Mouse (Mus musculus) heart, embryonic 15.5 days (tissue): ENCODE results near the gene Lamtor2. TPM values are rescaled to one million over a fixed set of nuclear protein-coding genes. Genes with fewer than 3 reads are reported as not detected.

Experiments
- ATAC-seq: fragments of 200-750 bp; cut with Nextera tagmentation; replicated peaks from 2 replicates; pipeline ENCODE4 v1.8.0; 2017; ENCODE audit warnings: low read depth, moderate TSS enrichment; ENCODE audit not compliant: insufficient number of reproducible peaks, insufficient read depth, low FRiP score
- H3K27ac ChIP-seq: fragments of 300-500 bp; sonication (generic); 2 replicates; pipeline ENCODE4 v1.5.1; 2015; ENCODE audit warnings: mild to moderate bottlenecking, inconsistent platforms
- H3K27me3 ChIP-seq: fragments of 300-500 bp; sonication (generic); 2 replicates; pipeline ENCODE4 v1.6.1; 2015; ENCODE audit warnings: inconsistent platforms
- H3K36me3 ChIP-seq: fragments of 300-500 bp; sonication (generic); 2 replicates; pipeline ENCODE4 v1.6.1; 2015; ENCODE audit warnings: mild to moderate bottlenecking, inconsistent platforms
- H3K4me1 ChIP-seq: fragments of 300-500 bp; sonication (generic); replicated peaks from 2 replicates; pipeline ENCODE4 v1.6.1; 2015; ENCODE audit warnings: inconsistent platforms
- H3K4me2 ChIP-seq: fragments of 300-500 bp; sonication (generic); 2 replicates; pipeline ENCODE4 v1.6.1; 2015; ENCODE audit warnings: inconsistent platforms, mild to moderate bottlenecking, moderate library complexity
- H3K4me3 ChIP-seq: fragments of 300-500 bp; sonication (generic); 2 replicates; pipeline ENCODE4 v1.5.1; 2015; ENCODE audit warnings: mild to moderate bottlenecking, inconsistent platforms
- H3K9ac ChIP-seq: fragments of 300-500 bp; sonication (generic); 2 replicates; pipeline ENCODE4 v1.6.1; 2015; ENCODE audit warnings: mild to moderate bottlenecking, inconsistent platforms
- H3K9me3 ChIP-seq: fragments of 300-500 bp; sonication (generic); replicated peaks from 2 replicates; pipeline ENCODE4 v1.6.1; 2016; ENCODE audit warnings: inconsistent platforms
- WGBS: fragments of 180-500 bp; shearing (Covaris S2); methylation state at CpG from one replicate; pipeline ENCODE4 v1.1.7; 2015; ENCODE audit warnings: mixed read lengths; 5-methylcytosine and 5-hydroxymethylcytosine counted together
- polyA plus RNA-seq: library from polyadenylated mRNA; unstranded; fragments of >200 nt; fragmentation: Nextera tagmentation; extraction: Ambion mirVana; gene quantifications from 2 replicates; pipeline ENCODE4 v1.2.1, GENCODE M21; 2015

Lamtor2 gene
- polyA plus RNA-seq, 1 experiment from 2014 or later, result 119 TPM

- no peak; the same call in 1 of the 2 replicates for ATAC-seq
- WGBS, result under 1% methylated on average over 24 of the region's 31 CpGs
- peak within 1 kb of the TSS; percentile 74 for H3K4me2 ChIP-seq
- H3K9ac ChIP-seq, result peak within 1 kb of the TSS; percentile 94
- peak within 1 kb of the TSS; percentile 94 for H3K4me3 ChIP-seq
- no peaks in the 10 kb centered on the region for H3K27me3 ChIP-seq
- peak within 1 kb of the TSS; percentile 89 for H3K27ac ChIP-seq
- peaks cover 75% of the 10 kb centered on the region for H3K4me1 ChIP-seq
- peaks cover 11% of the 10 kb centered on the region; the same call in 1 of the 2 replicates for H3K36me3 ChIP-seq
- H3K9me3 ChIP-seq, result no peaks in the 10 kb centered on the region
Measured at GRCm38 (mm10) chr3:88532299-88532674, 20.6 kb downstream of the Lamtor2 start, which contains the start of gene Mex3a. Gene Mex3a, plus strand, starts transcription at chr3:88532395.

GRCm38 (mm10) chr3:88531348-88532298, 21.3 kb downstream of the Lamtor2 start:
- ATAC-seq, result peak; percentile 79
- Histone ChIP-seq H3K4me3 (peak overlapping the region; percentile 94), H3K27me3 (no peaks in the 10 kb centered on the region), H3K4me1 (peaks cover 73% of the 10 kb centered on the region), H3K9ac (peak overlapping the region; percentile 94), H3K9me3 (no peaks in the 10 kb centered on the region), H3K36me3 (peaks cover 5% of the 10 kb centered on the region; the same call in 1 of the 2 replicates), H3K4me2 (peak overlapping the region; percentile 74), H3K27ac (peak overlapping the region; percentile 89)
- under 1% methylated on average over 60 of the region's 63 CpGs for WGBS

GRCm38 (mm10) chr3:88530082-88530864, 22.6 kb downstream of the Lamtor2 start:
- no peaks in the 10 kb centered on the region for H3K9me3 ChIP-seq
- H3K27me3 ChIP-seq, result no peaks in the 10 kb centered on the region
- H3K36me3 ChIP-seq, result no peaks in the 10 kb centered on the region
- peak overlapping the region; percentile 89 for H3K27ac ChIP-seq
- peaks cover 65% of the 10 kb centered on the region for H3K4me1 ChIP-seq
- 28% methylated on average over 11 of the region's 11 CpGs for WGBS
- ATAC-seq, result no peak
- H3K4me2 ChIP-seq, result peak overlapping the region; percentile 74
- peak overlapping the region; percentile 94 for H3K9ac ChIP-seq
- peak overlapping the region; percentile 94 for H3K4me3 ChIP-seq

- peak overlapping the region; percentile 94; the same call in 1 of the 2 replicates for H3K4me3 ChIP-seq
- no peak for ATAC-seq
- H3K9me3 ChIP-seq, result no peaks in the 10 kb centered on the region
- H3K4me2 ChIP-seq, result peak overlapping the region; percentile 74
- no peaks in the 10 kb centered on the region for H3K27me3 ChIP-seq
- whole genome bisulfite sequencing, result 34% methylated on average over 7 of the region's 7 CpGs
- H3K27ac ChIP-seq, result peak overlapping the region; percentile 89; the same call in 1 of the 2 replicates
- H3K4me1 ChIP-seq, result peaks cover 56% of the 10 kb centered on the region
- H3K36me3 ChIP-seq, result no peaks in the 10 kb centered on the region
- peak overlapping the region; percentile 94; the same call in 1 of the 2 replicates for H3K9ac ChIP-seq
Measured at GRCm38 (mm10) chr3:88529204-88530000, 23.5 kb downstream of the Lamtor2 start.

- peaks cover 49% of the 10 kb centered on the region for H3K4me1 ChIP-seq
- no peaks in the 10 kb centered on the region for H3K9me3 ChIP-seq
- H3K9ac ChIP-seq, result no peak overlapping the region
- H3K4me3 ChIP-seq, result no peak overlapping the region
- no peak overlapping the region for H3K4me2 ChIP-seq
- ATAC-seq, result no peak
- H3K27ac ChIP-seq, result 0 out of 2 replicates have a peak overlapping the region, but pooled peaks have one; percentile 89
- WGBS, result 82% methylated on average over 11 of the region's 11 CpGs
- H3K36me3 ChIP-seq, result no peaks in the 10 kb centered on the region
- H3K27me3 ChIP-seq, result no peaks in the 10 kb centered on the region
Measured at GRCm38 (mm10) chr3:88528646-88529045, 24.2 kb downstream of the Lamtor2 start.

- H3K4me3 ChIP-seq, result no peak overlapping the region
- H3K27me3 ChIP-seq, result no peaks in the 10 kb centered on the region
Measured at GRCm38 (mm10) chr3:88527565-88527964, 25.3 kb downstream of the Lamtor2 start.

GRCm38 (mm10) chr3:88526157-88527131, 26.4 kb downstream of the Lamtor2 start:
- H3K9ac ChIP-seq, result no peak overlapping the region
- ATAC-seq, result peak; percentile 48
- 0 out of 2 replicates have a peak overlapping the region, but pooled peaks have one; percentile 27 for H3K4me2 ChIP-seq
- no peaks in the 10 kb centered on the region for H3K36me3 ChIP-seq
- H3K4me3 ChIP-seq, result no peak overlapping the region
- WGBS, result 32% methylated on average over 17 of the region's 17 CpGs
- H3K9me3 ChIP-seq, result no peaks in the 10 kb centered on the region
- no peaks in the 10 kb centered on the region for H3K27me3 ChIP-seq
- peaks cover 48% of the 10 kb centered on the region for H3K4me1 ChIP-seq
- H3K27ac ChIP-seq, result peak overlapping the region; percentile 1

More at GRCm38 (mm10) chr3:88527565-88527964, 25.3 kb downstream of the Lamtor2 start:
- H3K4me1 ChIP-seq, result peaks cover 48% of the 10 kb centered on the region
- no peak overlapping the region for H3K4me2 ChIP-seq
- 32% methylated on average over 8 of the region's 8 CpGs for WGBS
- no peak for ATAC-seq
- no peak overlapping the region for H3K27ac ChIP-seq
- no peaks in the 10 kb centered on the region for H3K36me3 ChIP-seq
- no peaks in the 10 kb centered on the region for H3K9me3 ChIP-seq
- H3K9ac ChIP-seq, result peak overlapping the region; percentile 29

- no peak overlapping the region for H3K4me3 ChIP-seq
- no peak for ATAC-seq
- H3K27me3 ChIP-seq, result no peaks in the 10 kb centered on the region
- H3K4me2 ChIP-seq, result no peak overlapping the region
- no peaks in the 10 kb centered on the region for H3K36me3 ChIP-seq
- H3K9me3 ChIP-seq, result no peaks in the 10 kb centered on the region
- peaks cover 41% of the 10 kb centered on the region for H3K4me1 ChIP-seq
- WGBS, result 86% methylated on average over 5 of the region's 5 CpGs
- no peak overlapping the region for H3K9ac ChIP-seq
- H3K27ac ChIP-seq, result no peak overlapping the region
Measured at GRCm38 (mm10) chr3:88525021-88525420, 27.9 kb downstream of the Lamtor2 start.

GRCm38 (mm10) chr3:88523027-88523426, 29.8 kb downstream of the Lamtor2 start:
- H3K9ac ChIP-seq, result no peak overlapping the region
- no peak overlapping the region for H3K27ac ChIP-seq
- H3K4me3 ChIP-seq, result no peak overlapping the region
- H3K9me3 ChIP-seq, result no peaks in the 10 kb centered on the region
- H3K36me3 ChIP-seq, result no peaks in the 10 kb centered on the region
- H3K27me3 ChIP-seq, result no peaks in the 10 kb centered on the region
- 83% methylated on average over 8 of the region's 8 CpGs for WGBS
- H3K4me2 ChIP-seq, result no peak overlapping the region
- peaks cover 23% of the 10 kb centered on the region for H3K4me1 ChIP-seq
- ATAC-seq, result no peak
